Mouse (Mus musculus) G1E (cell line): ENCODE results near the gene Slc25a41. TPM values are rescaled to one million over a fixed set of nuclear protein-coding genes. Genes with fewer than 3 reads are reported as not detected.

Experiments
- ATAC-seq: 2 replicates; pipeline ENCODE4 v1.8.0; 2016; ENCODE audit warnings: mild to moderate bottlenecking; ENCODE audit not compliant: insufficient number of reproducible peaks, poor library complexity, low FRiP score, severe bottlenecking; ENCODE audit errors: extremely low read depth
- DNase-seq: peaks from one replicate; pipeline ENCODE4 v3.0.0; 2012; ENCODE audit warnings: low spot score
- H3K27me3 ChIP-seq: 2 replicates; pipeline ENCODE4 v1.6.1; 2012; ENCODE audit warnings: mild to moderate bottlenecking, low read length, inconsistent platforms; ENCODE audit not compliant: insufficient read depth
- H3K36me3 ChIP-seq: replicated peaks from 2 replicates; pipeline ENCODE3; 2012; ENCODE audit warnings: mild to moderate bottlenecking, inconsistent platforms
- H3K4me1 ChIP-seq: 2 replicates; pipeline ENCODE4 v1.6.1; 2012; ENCODE audit warnings: low read depth, low read length, inconsistent platforms, mixed read lengths; ENCODE audit not compliant: insufficient read depth
- H3K4me3 ChIP-seq: 2 replicates; pipeline ENCODE4 v1.5.1; 2012; ENCODE audit warnings: low read depth, mild to moderate bottlenecking, inconsistent platforms, low read length, moderate library complexity, mixed read lengths
- H3K9me3 ChIP-seq: replicated peaks from 2 replicates; pipeline ENCODE4 v1.6.1; 2012; ENCODE audit warnings: inconsistent platforms
- CTCF ChIP-seq: IDR thresholded peaks from 2 replicates; pipeline ENCODE4 v1.5.1; 2012; ENCODE audit warnings: low read depth, low read length, inconsistent platforms, mixed read lengths
- GATA1 ChIP-seq: IDR thresholded peaks from 2 replicates; pipeline ENCODE4 v1.6.1; 2012; ENCODE audit warnings: borderline replicate concordance, low read length, inconsistent platforms, mixed read lengths
- GATA2 ChIP-seq: IDR thresholded peaks from 2 replicates; pipeline ENCODE4 v1.6.1; 2012; ENCODE audit warnings: low read depth, low read length, inconsistent platforms, borderline replicate concordance
- POLR2AphosphoS5 ChIP-seq: IDR thresholded peaks from 2 replicates; pipeline ENCODE4 v1.6.1; 2012; ENCODE audit warnings: low read depth, low read length, inconsistent platforms; ENCODE audit not compliant: insufficient replicate concordance
- TAL1 ChIP-seq: conservative IDR thresholded peaks from 2 replicates; pipeline ENCODE4 v1.6.1; 2012; ENCODE audit warnings: low read depth, low read length, inconsistent platforms, mixed read lengths
- polyA plus RNA-seq: library from polyadenylated mRNA; stranded (reverse); fragments of >175 nt; gene quantifications from 2 replicates; pipeline ENCODE4 v1.2.3, GENCODE M21; 2012
- total RNA-seq, 2 experiments: library from RNA; stranded (forward) in 1 of 2; stranded (reverse) in 1 of 2; fragments of 200-1000 nt in 1 of 2; fragments of >200 nt in 1 of 2; fragmentation: Nextera tagmentation in 1 of 2; gene quantifications; 2 replicates each; pipeline ENCODE4 v1.2.3; 2014 to 2017

The Slc25a41 gene
- total and polyA plus RNA-seq, 3 experiments = not detected

GRCm38 (mm10) chr17:57078336-57078735 lies 36.9 kb upstream of the Slc25a41 start, which contains the start of gene Dennd1c:
Gene Dennd1c (minus strand): TSS chr17:57078514.
- Histone ChIP-seq H3K9me3 (no peaks in the 10 kb centered on the region), H3K4me3 (peak within 1 kb of the TSS; percentile 69), H3K27me3 (peaks cover 26% of the 10 kb centered on the region), H3K36me3 (peaks cover 34% of the 10 kb centered on the region), H3K4me1 (peaks cover 53% of the 10 kb centered on the region)
- ATAC-seq = peak; percentile 77
- DNase-seq = peak; percentile 71
- TF ChIP-seq GATA2 = no peak
- TF ChIP-seq TAL1 = no peak
- no peak for TF ChIP-seq CTCF
- TF ChIP-seq POLR2AphosphoS5 = no peak
- no peak for TF ChIP-seq GATA1

- ATAC-seq = no peak
- H3K36me3 ChIP-seq = peaks cover 40% of the 10 kb centered on the region
- TF ChIP-seq GATA1 = no peak
- DNase-seq = no peak
- H3K9me3 ChIP-seq = no peaks in the 10 kb centered on the region
- H3K27me3 ChIP-seq = peaks cover 21% of the 10 kb centered on the region; the same call in 1 of the 2 replicates
- peaks cover 53% of the 10 kb centered on the region for H3K4me1 ChIP-seq
- H3K4me3 ChIP-seq = no peak overlapping the region; the same call in 1 of the 2 replicates
Measured at GRCm38 (mm10) chr17:57076916-57077315, 35.5 kb upstream of the Slc25a41 start.

- H3K4me1 ChIP-seq = peaks cover 16% of the 10 kb centered on the region
- H3K36me3 ChIP-seq = peaks cover 45% of the 10 kb centered on the region
- no peak for DNase-seq
- TF ChIP-seq GATA2 (no peak), CTCF (no peak), TAL1 (no peak), POLR2AphosphoS5 (no peak), GATA1 (no peak)
- H3K27me3 ChIP-seq = peaks cover 15% of the 10 kb centered on the region
- no peak for ATAC-seq
- no peaks in the 10 kb centered on the region for H3K9me3 ChIP-seq
- no peak overlapping the region for H3K4me3 ChIP-seq
Measured at GRCm38 (mm10) chr17:57070699-57071098, 29.2 kb upstream of the Slc25a41 start.

- TF ChIP-seq TAL1 (no peak), GATA2 (no peak), GATA1 (no peak), CTCF (no peak), POLR2AphosphoS5 (no peak)
- H3K36me3 ChIP-seq = peaks cover 44% of the 10 kb centered on the region
- DNase-seq (no peak), ATAC-seq (no peak)
- H3K27me3 ChIP-seq = peaks cover 18% of the 10 kb centered on the region
- H3K4me3 ChIP-seq = no peak overlapping the region
- no peaks in the 10 kb centered on the region for H3K9me3 ChIP-seq
- peaks cover 20% of the 10 kb centered on the region for H3K4me1 ChIP-seq
Measured at GRCm38 (mm10) chr17:57070272-57070671, 28.8 kb upstream of the Slc25a41 start.

- TF ChIP-seq GATA2 (no peak), GATA1 (no peak), TAL1 (no peak), CTCF (no peak), POLR2AphosphoS5 (no peak)
- peaks cover 47% of the 10 kb centered on the region for H3K27me3 ChIP-seq
Measured at GRCm38 (mm10) chr17:57066908-57067307, 25.5 kb upstream of the Slc25a41 start.

GRCm38 (mm10) chr17:57063031-57063430 lies 21.6 kb upstream of the Slc25a41 start:
- no peak for TF ChIP-seq POLR2AphosphoS5
- TF ChIP-seq GATA1 = no peak
- no peak for TF ChIP-seq CTCF
- TF ChIP-seq GATA2 = no peak
- peaks cover 8% of the 10 kb centered on the region for H3K36me3 ChIP-seq
- ATAC-seq (no peak), DNase-seq (no peak)
- H3K27me3 ChIP-seq = peaks cover 70% of the 10 kb centered on the region
- H3K4me1 ChIP-seq = peaks cover 59% of the 10 kb centered on the region
- H3K4me3 ChIP-seq = no peak overlapping the region
- no peaks in the 10 kb centered on the region for H3K9me3 ChIP-seq

More at GRCm38 (mm10) chr17:57066908-57067307, 25.5 kb upstream of the Slc25a41 start:
- no peaks in the 10 kb centered on the region for H3K9me3 ChIP-seq
- H3K4me3 ChIP-seq = no peak overlapping the region
- DNase-seq = no peak
- no peak for ATAC-seq
- H3K36me3 ChIP-seq = peaks cover 24% of the 10 kb centered on the region
- peaks cover 27% of the 10 kb centered on the region for H3K4me1 ChIP-seq

GRCm38 (mm10) chr17:57062548-57062947 lies 21.1 kb upstream of the Slc25a41 start:
- ATAC-seq = no peak
- peaks cover 60% of the 10 kb centered on the region for H3K4me1 ChIP-seq
- DNase-seq = no peak
- H3K36me3 ChIP-seq = peaks cover 8% of the 10 kb centered on the region
- H3K4me3 ChIP-seq = peak overlapping the region; percentile 65; the same call in 1 of the 2 replicates
- no peaks in the 10 kb centered on the region for H3K9me3 ChIP-seq
- H3K27me3 ChIP-seq = peaks cover 72% of the 10 kb centered on the region
- TF ChIP-seq CTCF (no peak), GATA2 (no peak), POLR2AphosphoS5 (no peak), GATA1 (no peak), TAL1 (no peak)
